Mouse (Mus musculus): ENCODE results near the gene Sugt1.
A peak's percentile ranks its signal among the peaks of the same experiment; 100 is the strongest.

Gene Sugt1

GRCm38 (mm10) chr14:79587139-79587851, at the start of gene Sugt1:
Gene Sugt1, plus strand, starts transcription at chr14:79587691.
- DNase-seq (ENCODE audit: low read depth, low spot score), result peak; percentile 98

- DNase-seq (ENCODE audit: low read depth, low spot score), result peak; percentile 55
Observed at GRCm38 (mm10) chr14:79537921-79538320, 49.6 kb upstream of the Sugt1 start.

GRCm38 (mm10) chr14:79541606-79542005, 45.9 kb upstream of the Sugt1 start:
- peak; percentile 58 for DNase-seq (ENCODE audit: low read depth, low spot score)

DNA sequence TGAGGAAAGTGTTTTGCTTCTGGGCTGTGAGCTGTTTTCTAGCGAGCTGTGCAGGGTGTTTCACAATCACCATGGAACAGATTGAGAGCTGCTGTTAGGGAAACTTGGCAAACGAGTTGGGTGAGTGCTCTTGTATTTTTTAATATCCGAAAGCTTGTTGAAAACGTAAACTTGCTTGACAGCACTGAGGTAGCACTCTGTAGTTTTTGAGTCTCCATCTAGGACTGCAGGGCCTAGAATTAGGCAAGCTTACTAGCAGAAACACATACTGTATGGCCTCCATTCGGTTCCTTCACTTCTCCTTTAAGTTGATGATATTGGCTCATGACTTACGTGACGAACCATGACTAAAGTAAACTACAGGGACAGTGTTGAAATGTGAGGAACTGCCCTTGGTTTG, 38.1 kb upstream of the Sugt1 start:
- DNase-seq (ENCODE audit: low read depth, low spot score), result no peak

DNA sequence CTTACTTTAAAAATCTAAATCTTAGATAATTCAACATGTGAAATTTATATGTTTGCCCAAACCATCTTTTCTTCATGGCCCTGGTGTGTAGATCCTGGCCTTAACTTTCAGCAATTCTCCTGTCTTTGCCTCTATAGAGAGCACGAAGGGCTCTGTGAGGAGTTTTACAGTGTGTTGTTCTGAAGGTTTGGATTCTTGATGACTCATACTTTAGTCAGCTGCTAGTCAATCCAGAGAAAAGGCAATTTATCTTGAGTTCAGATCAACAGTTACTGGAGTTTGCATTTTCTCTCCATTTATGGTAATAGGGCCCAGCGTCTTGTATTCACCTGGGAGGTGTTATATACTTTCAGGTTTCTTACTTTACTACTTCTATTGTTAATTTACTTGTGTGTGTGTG, 35.6 kb upstream of the Sugt1 start:
- DNase-seq (ENCODE audit: low read depth, low spot score), result no peak

DNA sequence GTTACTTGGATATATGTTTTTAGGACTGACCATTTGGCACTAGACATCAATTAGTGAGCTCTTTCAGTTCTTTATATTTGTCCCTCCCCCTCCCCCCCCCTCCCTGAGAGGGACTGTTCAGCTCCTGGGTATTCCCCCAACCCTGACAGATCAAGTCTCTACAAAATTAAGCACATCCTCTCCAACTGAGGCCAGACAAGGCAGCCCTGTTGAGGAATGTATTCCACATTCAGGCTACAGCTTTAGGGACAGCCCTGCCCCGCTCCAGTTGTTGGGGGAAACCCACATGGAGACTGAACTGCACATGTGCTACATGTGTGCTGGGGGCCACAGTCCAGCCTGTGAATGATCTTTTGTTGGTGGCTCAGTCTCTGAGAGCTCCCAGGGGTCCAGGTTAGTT, 34.6 kb upstream of the Sugt1 start:
- no peak for DNase-seq (ENCODE audit: low read depth, low spot score)

- DNase-seq (ENCODE audit: low read depth, low spot score), result no peak
Observed at GRCm38 (mm10) chr14:79557796-79558195, 29.7 kb upstream of the Sugt1 start.

- peak; percentile 74 for DNase-seq (ENCODE audit: low read depth, low spot score)
Observed at GRCm38 (mm10) chr14:79562745-79563144, 24.7 kb upstream of the Sugt1 start.

- DNase-seq (ENCODE audit: low read depth, low spot score), result no peak
Observed at GRCm38 (mm10) chr14:79564784-79565183, 22.7 kb upstream of the Sugt1 start.

- DNase-seq (ENCODE audit: low read depth, low spot score), result no peak
Observed at GRCm38 (mm10) chr14:79573482-79574191, 13.9 kb upstream of the Sugt1 start.

DNA sequence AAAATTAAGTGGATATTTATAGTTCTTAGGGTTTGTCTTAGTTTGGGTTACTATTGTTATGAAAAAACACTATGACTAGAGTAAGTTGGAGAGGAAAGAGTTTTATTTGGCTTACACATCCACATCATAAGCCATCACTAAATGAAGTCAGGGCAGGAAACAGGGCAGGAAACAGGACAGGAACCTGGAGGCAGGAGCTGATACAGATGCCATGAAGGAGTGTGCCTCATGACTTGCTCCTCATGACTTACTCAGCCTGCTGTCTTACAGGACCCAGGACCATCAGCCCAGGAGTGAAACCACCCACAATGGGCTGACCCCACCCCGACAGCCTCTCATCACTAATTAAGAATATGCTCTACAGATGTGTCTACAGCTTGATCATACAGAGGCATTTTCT, 13.1 kb upstream of the Sugt1 start:
- DNase-seq (ENCODE audit: low read depth, low spot score), result no peak

DNA sequence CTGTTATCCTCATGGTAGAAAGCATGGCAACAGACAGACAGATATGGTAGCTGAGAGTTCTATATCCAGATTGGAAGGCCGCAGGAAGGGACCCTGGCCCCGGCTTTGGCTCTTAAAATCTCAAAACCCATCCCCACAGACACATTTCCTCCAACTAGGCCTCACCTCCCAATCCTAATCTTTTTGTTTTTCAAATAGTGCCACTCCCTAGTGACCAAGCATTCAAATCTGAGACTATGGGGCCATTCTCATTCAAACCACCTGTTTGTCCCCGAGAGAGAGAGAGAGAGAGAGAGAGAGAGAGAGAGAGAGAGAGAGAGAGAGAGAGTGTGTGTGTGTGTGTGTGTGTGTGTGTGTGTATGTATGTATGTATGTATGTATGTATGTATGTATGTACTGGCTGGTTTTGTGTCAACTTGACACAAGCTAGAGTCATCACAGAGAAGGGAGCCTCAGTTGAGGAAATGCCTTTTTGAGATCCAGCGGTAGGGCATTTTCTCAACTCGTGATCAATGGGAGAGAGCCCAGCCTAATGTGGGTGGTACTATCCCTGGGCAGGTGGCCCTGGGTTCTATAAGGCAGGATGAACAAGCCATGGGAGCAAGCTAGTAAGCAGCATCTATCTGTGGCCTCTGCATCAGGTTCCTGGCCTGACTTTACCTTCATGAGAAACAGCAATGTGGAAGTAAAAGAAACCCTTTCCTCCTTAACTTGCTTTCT, 3.8 kb upstream of the Sugt1 start:
- no peak for DNase-seq (ENCODE audit: low read depth, low spot score)

GRCm38 (mm10) chr14:79586499-79587138, 872 bp upstream of the Sugt1 start:
- DNase-seq (ENCODE audit: low read depth, low spot score), result no peak

- no peak for DNase-seq (ENCODE audit: low read depth, low spot score)
Observed at GRCm38 (mm10) chr14:79587852-79588229, 350 bp downstream of the Sugt1 start.

- no peak for DNase-seq (ENCODE audit: low read depth, low spot score)
Observed at GRCm38 (mm10) chr14:79588534-79588951, 1.1 kb downstream of the Sugt1 start.

DNA sequence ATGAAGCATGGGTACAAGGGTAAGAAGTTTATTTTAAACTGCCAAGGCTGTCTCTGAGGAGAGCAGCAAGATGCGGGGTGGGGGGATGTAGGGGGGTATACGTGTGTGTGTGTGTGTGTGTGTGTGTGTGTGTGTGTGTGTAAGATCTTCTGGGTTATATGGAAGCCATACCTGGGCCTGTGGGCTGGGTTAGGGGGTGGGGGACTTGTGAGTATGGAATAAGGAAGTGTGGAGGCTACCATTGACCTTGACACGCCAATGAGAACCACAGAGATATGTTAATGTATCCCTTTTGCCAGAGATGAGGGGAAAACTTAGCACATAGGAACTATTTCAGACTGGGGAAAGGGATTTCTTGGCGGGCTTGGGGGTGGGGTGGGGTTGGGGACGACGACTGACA, 1.9 kb downstream of the Sugt1 start:
- no peak for DNase-seq (ENCODE audit: low read depth, low spot score)

DNA sequence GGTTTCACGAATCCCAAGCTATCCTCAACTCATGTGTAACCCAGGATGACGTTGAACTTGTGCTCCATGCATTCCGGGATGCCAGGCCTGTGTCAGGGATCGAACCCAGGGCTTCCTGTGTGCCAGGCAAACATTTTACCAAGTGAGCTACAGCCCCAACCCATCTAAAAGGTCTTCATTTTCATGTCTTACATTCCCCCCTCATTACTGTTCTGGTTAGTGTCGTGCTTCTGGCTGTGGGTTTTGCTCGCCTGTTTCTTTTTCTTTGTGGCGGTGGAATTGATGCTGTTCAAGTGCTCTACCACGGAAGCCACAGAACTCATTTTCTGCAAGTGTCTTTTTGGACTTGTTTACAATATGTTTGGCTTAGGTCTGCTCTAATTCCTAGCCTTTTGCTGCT, 3.4 kb downstream of the Sugt1 start:
- peak; percentile 76 for DNase-seq (ENCODE audit: low read depth, low spot score)

DNA sequence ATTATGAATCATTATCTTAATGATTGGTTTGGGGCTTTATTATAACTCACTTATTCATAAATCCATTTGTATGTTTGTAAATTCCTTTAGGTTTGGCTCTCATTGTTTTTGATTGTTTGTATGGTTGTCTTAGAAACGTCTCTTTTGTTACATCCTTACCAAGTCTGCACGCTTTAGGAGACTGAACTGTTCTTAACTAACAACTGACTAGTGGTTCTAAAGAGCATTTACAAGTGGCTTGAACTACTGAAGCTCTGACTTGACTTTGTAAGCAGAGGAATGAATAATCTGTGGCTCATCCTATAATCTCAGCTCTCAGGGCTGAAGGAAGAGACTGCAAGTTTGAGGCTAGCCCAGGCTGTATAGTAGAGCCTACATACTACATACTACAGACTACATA, 4.1 kb downstream of the Sugt1 start:
- DNase-seq (ENCODE audit: low read depth, low spot score), result peak; percentile 45

DNA sequence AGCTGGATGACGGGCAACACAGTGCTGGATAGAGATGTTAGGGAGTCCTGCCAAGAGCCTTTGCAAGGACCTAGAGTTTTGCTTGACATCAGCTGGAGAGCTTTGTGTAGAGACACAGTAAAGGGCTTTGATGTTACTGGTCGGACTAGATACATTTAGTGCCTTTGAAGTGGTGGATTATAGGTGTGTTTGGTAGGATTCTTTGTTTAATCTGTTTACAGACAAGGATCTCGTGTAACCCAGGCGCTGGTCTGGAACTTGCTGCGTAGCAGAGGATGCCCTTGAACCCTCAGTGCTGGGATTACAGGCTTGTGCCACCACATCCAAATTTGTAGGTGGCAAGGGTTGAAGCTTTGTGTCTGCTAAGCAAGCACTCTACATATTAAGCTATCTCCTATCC, 6.6 kb downstream of the Sugt1 start:
- no peak for DNase-seq (ENCODE audit: low read depth, low spot score)

DNA sequence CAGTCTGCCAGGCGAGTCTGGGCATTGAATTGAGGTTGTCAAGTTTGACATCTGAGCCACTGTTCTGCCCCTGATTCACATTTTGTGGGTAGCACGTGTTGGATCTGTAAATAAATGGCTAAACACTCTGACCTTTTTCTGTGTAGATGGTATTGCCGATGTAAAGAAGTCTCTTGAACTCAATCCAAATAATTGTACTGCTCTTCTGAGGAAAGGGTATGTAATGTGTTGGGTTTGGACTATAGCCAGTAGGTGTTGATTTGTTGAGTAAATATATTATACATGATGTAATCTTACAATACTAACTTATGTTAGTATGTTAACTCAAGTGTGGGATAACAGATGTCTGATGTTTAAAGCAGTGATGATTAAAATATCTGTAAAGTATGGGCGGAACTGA, 9.1 kb downstream of the Sugt1 start:
- DNase-seq (ENCODE audit: low read depth, low spot score), result no peak

GRCm38 (mm10) chr14:79605881-79606280, 18.4 kb downstream of the Sugt1 start:
- no peak for DNase-seq (ENCODE audit: low read depth, low spot score)

GRCm38 (mm10) chr14:79606392-79606791, 18.9 kb downstream of the Sugt1 start:
- no peak for DNase-seq (ENCODE audit: low read depth, low spot score)
